Mouse (Mus musculus) liver, embryonic 14 days (tissue): Measurements from ENCODE around the gene Csgalnact2. TPM values are rescaled to one million over a fixed set of nuclear protein-coding genes. Genes with fewer than 3 reads are reported as not detected.

Experiments used
- polyA plus RNA-seq: library from polyadenylated mRNA; depleted of rRNA; stranded (reverse); fragments of >200 nt; gene quantifications from 2 replicates; pipeline ENCODE4 v1.2.3, GENCODE M21; 2012; rRNA removed

Csgalnact2 gene
- 4.8 and 5.9 TPM in 2 replicates for polyA plus RNA-seq

DNA sequence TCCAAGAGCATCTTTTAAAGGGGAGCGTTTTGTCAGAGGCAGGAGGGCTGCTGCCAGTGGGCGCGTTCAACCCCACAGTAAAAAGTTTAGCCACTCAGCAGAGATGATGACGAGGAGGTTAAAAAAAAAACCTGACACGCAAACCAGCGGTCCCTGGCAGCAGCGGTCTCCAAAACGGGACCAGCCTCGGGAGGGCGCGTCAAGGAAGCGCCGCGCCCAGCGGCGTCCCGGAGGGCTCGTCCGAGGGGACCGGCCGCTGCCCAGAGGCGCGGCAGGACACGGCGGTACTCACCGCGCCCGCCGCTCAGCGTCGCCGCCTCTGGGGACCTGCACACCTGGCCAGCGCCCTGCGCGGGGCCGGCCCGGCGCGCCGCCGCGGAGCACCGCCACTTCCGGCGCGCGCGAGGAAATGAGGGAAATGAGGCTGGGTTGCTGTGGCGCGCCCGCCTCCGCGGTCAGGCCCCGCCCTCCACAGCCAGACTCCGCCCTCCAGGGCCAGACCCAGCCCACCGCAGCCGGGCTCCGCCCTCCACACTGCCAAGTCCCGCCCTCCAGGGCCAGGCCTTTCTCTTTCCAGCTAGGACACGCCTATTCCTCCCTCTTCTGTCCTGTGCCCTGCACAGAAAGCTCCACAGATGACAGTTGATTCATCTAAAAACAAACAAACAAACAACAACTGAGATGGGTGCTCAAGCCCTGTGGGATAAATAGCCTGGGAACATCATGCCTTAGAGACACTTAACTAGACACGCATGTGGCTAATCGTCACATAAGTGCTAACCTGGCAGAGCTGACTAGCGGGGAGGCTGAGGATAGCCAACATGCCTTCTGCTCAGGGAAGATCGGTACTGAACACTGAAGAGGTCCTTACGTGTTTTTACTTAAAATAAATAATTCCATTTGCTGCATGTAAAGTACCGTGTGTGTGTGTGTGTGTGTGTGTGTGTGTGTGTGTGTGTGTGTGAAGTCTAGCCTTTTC is at the start of gene Csgalnact2:
Gene Csgalnact2 (minus strand): TSS at position 410 of the 979 bp plus-strand sequence.

Other genes starting within 250 kb of the Csgalnact2 start
- 360 and 420 TPM in 2 replicates for gene Hnrnpf, start 238.8 kb downstream of the Csgalnact2 start, polyA plus RNA-seq
- gene Fxyd4, start 201.4 kb downstream of the Csgalnact2 start, polyA plus RNA-seq: not detected in 2 replicates
- gene Rasgef1a, start 127.7 kb downstream of the Csgalnact2 start, polyA plus RNA-seq: 0.02 and 0.05 TPM in 2 replicates
- 0.01 TPM in 2 replicates for gene Ret, start 58.6 kb upstream of the Csgalnact2 start, polyA plus RNA-seq